Mouse (Mus musculus): ENCODE results near the gene Tmem198b.
"Not testable (repeated sequence)": the region's sequence is repeated elsewhere in the genome, so short reads cannot be mapped to it uniquely, and the experiment has no call there.

Gene Tmem198b

GRCm38 (mm10) chr10:128804271-128805091 lies at the start of gene Tmem198b:
Gene Tmem198b, minus strand, starts transcription at chr10:128804370.
- peak; percentile 37 for DNase-seq (ENCODE audit: low read depth, low spot score)

GRCm38 (mm10) chr10:128850339-128850738 lies 46.2 kb upstream of the Tmem198b start:
- DNase-seq (ENCODE audit: low read depth, low spot score): no peak

- DNase-seq (ENCODE audit: low read depth, low spot score): no peak
These were observed 44.3 kb upstream of the Tmem198b start for GRCm38 (mm10) chr10:128848426-128848825.

GRCm38 (mm10) chr10:128846664-128847063 lies 42.5 kb upstream of the Tmem198b start:
- no peak for DNase-seq (ENCODE audit: low read depth, low spot score)

DNA sequence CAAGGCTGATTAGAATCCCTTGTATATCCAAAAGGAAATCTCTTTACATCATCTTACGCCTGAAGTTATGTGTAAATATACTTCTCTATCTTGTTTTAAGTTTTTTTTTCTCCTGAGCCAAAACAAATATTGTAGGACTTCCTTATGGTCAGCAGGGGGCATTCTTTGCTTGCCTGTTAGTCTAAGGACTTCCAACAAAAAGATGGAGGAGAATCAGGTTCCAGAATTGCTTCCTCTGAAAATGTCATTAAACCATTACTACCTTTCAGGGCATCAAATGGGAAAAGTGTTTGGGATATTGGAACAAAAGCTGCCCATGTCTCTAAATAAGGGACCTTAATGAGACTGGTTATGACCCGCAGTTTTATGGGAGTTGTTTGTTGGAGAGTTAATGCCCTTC lies 41.3 kb upstream of the Tmem198b start:
- DNase-seq (ENCODE audit: low read depth, low spot score): peak; percentile 14

DNA sequence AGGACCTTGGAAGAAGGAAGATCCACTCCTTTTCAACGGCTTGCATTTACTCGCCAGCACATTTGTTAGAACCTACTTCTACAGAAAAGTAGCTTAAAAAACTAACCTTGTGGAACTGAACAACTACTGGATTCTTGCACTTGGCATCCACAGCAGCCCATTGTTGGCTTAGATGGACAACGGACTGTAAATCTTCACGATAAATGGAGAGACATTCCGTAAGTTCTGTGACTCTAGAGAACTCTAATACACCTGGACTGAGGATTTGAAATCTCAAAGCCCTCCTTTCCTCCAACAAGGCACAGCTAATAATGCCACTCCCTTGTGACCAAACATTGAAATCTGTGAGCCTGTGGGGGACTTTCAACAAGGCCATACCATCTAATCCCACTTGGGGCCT lies 39.1 kb upstream of the Tmem198b start:
- DNase-seq (ENCODE audit: low read depth, low spot score): no peak

DNA sequence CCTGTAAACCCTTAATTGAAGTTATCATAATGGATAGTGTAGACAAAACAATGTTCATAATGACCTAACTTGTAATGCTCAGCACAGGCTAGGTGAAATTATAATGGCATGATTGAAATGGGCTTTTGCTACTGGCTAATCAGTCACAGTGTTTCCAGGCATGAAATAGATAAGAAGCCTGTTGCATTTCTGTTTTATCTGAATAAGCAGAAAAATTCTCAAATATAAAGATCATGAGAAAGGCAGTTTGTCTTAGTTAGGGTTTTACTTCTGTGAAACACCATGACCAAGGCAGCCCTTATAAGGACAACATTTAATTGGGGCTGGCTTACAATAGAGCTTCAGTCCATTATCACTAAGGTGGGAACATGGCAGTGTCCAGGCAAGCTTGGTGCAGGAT lies 36.4 kb upstream of the Tmem198b start:
- no peak for DNase-seq (ENCODE audit: low read depth, low spot score)

- no peak for DNase-seq (ENCODE audit: low read depth, low spot score)
These were observed 35.3 kb upstream of the Tmem198b start for GRCm38 (mm10) chr10:128839434-128839833.

- DNase-seq (ENCODE audit: low read depth, low spot score): no peak
These were observed 33.2 kb upstream of the Tmem198b start for GRCm38 (mm10) chr10:128837400-128837799.

- DNase-seq (ENCODE audit: low read depth, low spot score): no peak
These were observed 19.7 kb upstream of the Tmem198b start for GRCm38 (mm10) chr10:128823821-128824220.

DNA sequence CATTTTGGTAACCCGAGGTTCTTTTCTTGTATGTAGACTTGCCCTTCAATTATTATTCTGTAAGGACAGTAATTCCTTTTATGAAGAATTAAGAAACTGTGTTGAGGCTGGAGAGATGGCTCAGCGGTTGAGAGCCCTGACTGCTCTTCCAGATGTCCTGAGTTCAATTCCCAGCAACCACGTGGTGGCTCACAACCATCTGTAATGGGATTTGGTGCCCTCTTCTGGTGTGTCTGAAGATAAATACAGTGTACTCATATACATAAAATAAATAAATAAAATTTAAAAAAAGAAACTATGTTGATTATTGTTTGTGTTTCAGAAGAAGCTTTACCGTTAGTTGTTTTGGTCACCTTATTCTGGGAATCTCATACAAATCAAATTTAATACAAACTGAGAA lies 18.9 kb upstream of the Tmem198b start:
- DNase-seq (ENCODE audit: low read depth, low spot score): not testable (repeated sequence)

DNA sequence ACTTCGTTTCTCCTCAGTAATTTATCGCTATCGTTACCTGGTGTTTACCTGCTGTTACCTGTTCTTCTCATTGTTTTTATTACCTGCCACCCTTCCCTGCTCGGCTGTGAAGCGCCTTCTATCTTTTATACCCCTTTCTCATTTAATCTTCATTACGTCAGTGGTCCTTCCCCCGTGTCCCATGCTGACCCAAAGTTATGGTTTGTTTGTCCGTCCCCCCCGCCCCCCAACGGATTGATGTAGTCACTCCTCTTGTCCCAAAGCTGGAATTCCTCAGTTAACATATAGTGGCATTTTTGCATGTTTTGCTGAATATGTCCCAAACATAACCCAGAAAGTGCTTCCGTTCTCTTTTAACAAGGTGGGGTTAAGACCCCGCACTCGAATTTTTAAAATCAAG lies 18.0 kb upstream of the Tmem198b start:
- no peak for DNase-seq (ENCODE audit: low read depth, low spot score)

- DNase-seq (ENCODE audit: low read depth, low spot score): peak; percentile 100
These were observed 17.3 kb upstream of the Tmem198b start, which contains the start of gene Ormdl2 for GRCm38 (mm10) chr10:128821358-128822056. Gene Ormdl2, minus strand, starts transcription at chr10:128821645.

- no peak for DNase-seq (ENCODE audit: low read depth, low spot score)
These were observed 16.0 kb upstream of the Tmem198b start for GRCm38 (mm10) chr10:128820217-128820616.

DNA sequence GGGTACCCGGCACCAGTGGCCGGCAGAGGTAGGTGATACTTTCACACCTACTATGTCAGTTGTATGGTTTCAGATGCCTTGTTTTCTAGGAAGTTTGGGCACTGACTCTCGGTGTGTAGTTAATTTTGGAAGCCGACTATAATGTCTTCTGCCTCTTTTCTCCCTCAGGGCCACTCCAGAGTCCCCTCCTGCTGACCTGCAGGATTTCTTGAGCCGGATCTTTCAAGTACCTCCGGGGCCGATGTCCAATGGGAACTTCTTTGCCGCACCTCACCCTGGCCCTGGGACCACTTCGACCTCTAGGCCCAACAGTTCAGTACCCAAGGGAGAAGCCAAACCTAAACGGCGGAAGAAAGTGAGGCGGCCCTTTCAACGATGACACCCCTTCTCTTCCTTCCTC lies 12.9 kb upstream of the Tmem198b start, which contains the start of gene Sarnp:
Gene Sarnp (plus strand): TSS at position 301 of the 400 bp plus-strand sequence.
- DNase-seq (ENCODE audit: low read depth, low spot score): no peak

GRCm38 (mm10) chr10:128807018-128807417 lies 2.8 kb upstream of the Tmem198b start:
- no peak for DNase-seq (ENCODE audit: low read depth, low spot score)

- DNase-seq (ENCODE audit: low read depth, low spot score): no peak
These were observed 1.9 kb upstream of the Tmem198b start for GRCm38 (mm10) chr10:128806086-128806485.

- DNase-seq (ENCODE audit: low read depth, low spot score): peak; percentile 98
These were observed 1.2 kb upstream of the Tmem198b start for GRCm38 (mm10) chr10:128805092-128806000.

DNA sequence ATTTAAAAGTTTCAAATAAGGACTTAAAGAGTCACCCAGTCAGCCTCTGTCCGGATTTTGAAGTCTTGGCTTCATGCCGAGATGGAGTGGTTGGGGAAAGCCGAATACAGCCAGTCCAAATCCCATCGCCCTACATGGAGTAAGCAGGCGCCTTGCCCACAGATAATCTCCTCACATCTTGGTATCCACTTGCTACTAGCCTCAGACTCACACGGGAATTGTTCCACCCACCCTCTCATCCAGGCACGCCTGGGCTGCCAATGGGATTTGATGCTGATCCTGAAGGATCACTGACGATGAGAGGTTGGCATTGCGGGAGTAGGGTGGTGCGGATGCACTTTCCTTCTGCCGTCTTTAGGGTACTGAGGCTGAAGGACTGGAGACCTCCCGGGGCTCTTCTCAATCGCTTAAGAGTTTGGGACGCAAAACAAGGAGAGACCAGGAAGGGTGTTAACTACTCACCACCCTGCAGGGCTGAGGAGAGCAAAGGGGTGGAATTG lies 349 bp downstream of the Tmem198b start, which contains the start of gene Dnajc14:
Gene Dnajc14 (plus strand): TSS at position 292 of the 500 bp plus-strand sequence.
- peak; percentile 43 for DNase-seq (ENCODE audit: low read depth, low spot score)

DNA sequence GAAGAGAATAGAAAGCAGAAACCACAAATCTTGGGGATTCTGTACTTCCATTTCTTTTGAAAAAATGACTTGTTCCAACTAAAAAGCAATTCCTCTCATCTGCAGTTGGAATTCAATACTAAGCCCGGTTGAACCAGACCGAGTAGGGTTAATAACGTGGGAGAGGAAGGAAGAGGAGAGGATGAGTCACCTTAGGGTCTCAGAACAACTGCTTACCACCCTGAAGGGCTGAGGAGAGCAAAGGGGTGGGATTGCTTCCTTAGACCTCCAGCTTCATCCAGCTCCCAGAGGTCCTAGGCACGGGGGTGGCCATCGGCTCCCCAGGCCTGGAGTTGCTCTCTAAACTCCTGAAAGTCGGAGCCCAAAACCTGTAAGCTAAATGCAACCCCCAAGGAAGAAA lies 809 bp downstream of the Tmem198b start:
- no peak for DNase-seq (ENCODE audit: low read depth, low spot score)

- DNase-seq (ENCODE audit: low read depth, low spot score): no peak
These were observed 1.2 kb downstream of the Tmem198b start for GRCm38 (mm10) chr10:128802956-128803355.

All from retina, postnatal 7 days (tissue).